Mouse (Mus musculus) ES-E14 (cell line): ENCODE results near the gene Tjap1. TPM values are rescaled to one million over a fixed set of nuclear protein-coding genes. Genes with fewer than 3 reads are reported as not detected.

ENCODE experiments used
- DNase-seq: peaks from one replicate; pipeline ENCODE4 v3.0.0-alpha.2; 2013; ENCODE audit warnings: low read depth, low spot score
- H3K27ac ChIP-seq: 2 replicates; pipeline ENCODE4 v1.5.1; 2012; ENCODE audit warnings: low read depth, mild to moderate bottlenecking, low read length, moderate library complexity, mixed read lengths; ENCODE audit not compliant: poor library complexity, insufficient read depth, severe bottlenecking
- H3K36me3 ChIP-seq: 2 replicates; pipeline ENCODE4 v1.6.1; 2012; ENCODE audit warnings: mild to moderate bottlenecking, low read length, moderate library complexity, mixed read lengths; ENCODE audit not compliant: control insufficient read depth, poor library complexity, insufficient read depth, severe bottlenecking
- H3K4me1 ChIP-seq, 2 experiments: fragments of 150-350 bp in 1 of 2; sonication (generic) in 1 of 2; 2 replicates each; pipeline ENCODE4 v1.6.1; 2012; ENCODE audit warnings: low read length in 2 of 2, mild to moderate bottlenecking in 1 of 2, mixed read lengths in 1 of 2; ENCODE audit not compliant: control insufficient read depth in 2 of 2, insufficient read depth in 2 of 2, poor library complexity in 1 of 2
- H3K4me3 ChIP-seq, 2 experiments: fragments of 150-350 bp in 1 of 2; sonication (generic) in 1 of 2; 2 replicates each; pipeline ENCODE4 v1.5.1; 2012; ENCODE audit warnings: low read length in 2 of 2, low read depth in 1 of 2, mild to moderate bottlenecking in 1 of 2, mixed read lengths in 1 of 2; ENCODE audit not compliant: insufficient read depth in 1 of 2, poor library complexity in 1 of 2, severe bottlenecking in 1 of 2
- H3K9ac ChIP-seq: 2 replicates; pipeline ENCODE4 v1.6.1; 2012; ENCODE audit warnings: low read depth, mild to moderate bottlenecking, low read length, mixed read lengths; ENCODE audit not compliant: poor library complexity, insufficient read depth, severe bottlenecking
- H3K9me3 ChIP-seq: fragments of 150-350 bp; sonication (generic); 2 replicates; pipeline ENCODE4 v1.6.1; 2012; ENCODE audit warnings: low read depth, mild to moderate bottlenecking, low read length; ENCODE audit not compliant: control insufficient read depth, insufficient read depth
- CHD2 ChIP-seq: IDR thresholded peaks from 2 replicates; pipeline ENCODE4 v1.6.1; 2014; ENCODE audit warnings: mild to moderate bottlenecking, low read depth, low read length, inconsistent platforms
- HCFC1 ChIP-seq: IDR thresholded peaks from 2 replicates; pipeline ENCODE4 v1.6.1; 2012; ENCODE audit warnings: low read length, inconsistent platforms, borderline replicate concordance; ENCODE audit not compliant: insufficient read depth
- MAFK ChIP-seq: IDR thresholded peaks from 2 replicates; pipeline ENCODE4 v1.6.1; 2014; ENCODE audit warnings: mild to moderate bottlenecking, low read depth, low read length, inconsistent platforms; ENCODE audit not compliant: insufficient read depth
- ZC3H11A ChIP-seq: IDR thresholded peaks from 2 replicates; pipeline ENCODE4 v1.6.1; 2012; ENCODE audit warnings: low read depth, mild to moderate bottlenecking, inconsistent platforms, low read length, borderline replicate concordance
- ZNF384 ChIP-seq: IDR thresholded peaks from 2 replicates; pipeline ENCODE4 v1.6.1; 2012; ENCODE audit warnings: low read depth, low read length, inconsistent platforms
- in situ Hi-C, 2 experiments: fragments of 600-800 bp; cut with MboI; formaldehyde crosslinking; loops; one replicate each; pipeline ENCODE4 v1.15.1; 2025; ENCODE audit warnings: low sequenced_read_pairs in 2 of 2, inconsistent platforms in 1 of 2; ENCODE audit not compliant: unreplicated experiment in 2 of 2
- total RNA-seq: library from RNA; depleted of rRNA; stranded (reverse); fragments of 300-350 nt; gene quantifications from 2 replicates; pipeline ENCODE4 v1.2.3, GENCODE M21; 2012

Tjap1 gene
- total RNA-seq, 1 experiment: 27.7 TPM

- peaks cover 8 to 35% of the 10 kb centered on the region in 2 experiments; a peak in 3 of 4 replicates for H3K4me1 ChIP-seq
- DNase-seq: no peak
- H3K4me3 ChIP-seq: no peak overlapping the region
- H3K36me3 ChIP-seq: peaks cover 65% of the 10 kb centered on the region
- in situ Hi-C loops: no loop called here
- H3K27ac ChIP-seq: peak overlapping the region; percentile 18; the same call in 1 of the 2 replicates
- no peak for TF ChIP-seq HCFC1
- no peak for TF ChIP-seq CHD2
- TF ChIP-seq ZC3H11A: no peak
- TF ChIP-seq MAFK: no peak
- no peak for TF ChIP-seq ZNF384
- 0 out of 2 replicates have a peak overlapping the region, but pooled peaks have one; percentile 11 for H3K9ac ChIP-seq
- no peaks in the 10 kb centered on the region for H3K9me3 ChIP-seq
These were observed 17.3 kb downstream of the Tjap1 start for GRCm38 (mm10) chr17:46265502-46265901.

- TF ChIP-seq CHD2 (no peak), HCFC1 (no peak), MAFK (no peak), ZNF384 (no peak)
- DNase-seq: no peak
- H3K4me3 ChIP-seq: no peak overlapping the region
- peaks cover 80% of the 10 kb centered on the region for H3K36me3 ChIP-seq
- peaks cover 5 to 28% of the 10 kb centered on the region in 2 experiments; a peak in 3 of 4 replicates for H3K4me1 ChIP-seq
- in situ Hi-C loops: no loop called here
- H3K9me3 ChIP-seq: no peaks in the 10 kb centered on the region
- H3K9ac ChIP-seq: no peak overlapping the region
- H3K27ac ChIP-seq: no peak overlapping the region
These were observed 20.6 kb downstream of the Tjap1 start for GRCm38 (mm10) chr17:46262201-46262694.

- no peaks in the 10 kb centered on the region for H3K9me3 ChIP-seq
- TF ChIP-seq ZC3H11A: no peak
- TF ChIP-seq HCFC1: no peak
- no peak for TF ChIP-seq CHD2
- TF ChIP-seq MAFK: no peak
- TF ChIP-seq ZNF384: no peak
- no peak overlapping the region for H3K4me3 ChIP-seq
- H3K9ac ChIP-seq: no peak overlapping the region
- H3K36me3 ChIP-seq: peaks cover 64% of the 10 kb centered on the region
- in situ Hi-C loops: no loop called here
- peaks cover 0 to 14% of the 10 kb centered on the region in 2 experiments; a peak in 2 of 4 replicates for H3K4me1 ChIP-seq
- no peak overlapping the region for H3K27ac ChIP-seq
- DNase-seq: no peak
These were observed 23.2 kb downstream of the Tjap1 start for GRCm38 (mm10) chr17:46259675-46260074.

- no peak for DNase-seq
- Histone ChIP-seq H3K4me3 (peak overlapping the region in 1 of 2 experiments; percentile 10; a peak in 1 of 4 replicates), H3K9me3 (no peaks in the 10 kb centered on the region), H3K4me1 (peaks cover 0 to 19% of the 10 kb centered on the region in 2 experiments; a peak in 2 of 4 replicates), H3K9ac (0 out of 2 replicates have a peak overlapping the region, but pooled peaks have one; percentile 11), H3K27ac (no peak overlapping the region), H3K36me3 (peaks cover 52% of the 10 kb centered on the region)
- in situ Hi-C loops: no loop called here
- TF ChIP-seq CHD2: no peak
- no peak for TF ChIP-seq ZC3H11A
- no peak for TF ChIP-seq ZNF384
- TF ChIP-seq HCFC1: no peak
- TF ChIP-seq MAFK: no peak
These were observed 24.4 kb downstream of the Tjap1 start for GRCm38 (mm10) chr17:46258279-46259053.

GRCm38 (mm10) chr17:46255147-46255546 is 27.7 kb downstream of the Tjap1 start:
- Histone ChIP-seq H3K9ac (no peak overlapping the region), H3K27ac (no peak overlapping the region), H3K9me3 (no peaks in the 10 kb centered on the region), H3K36me3 (peaks cover 45% of the 10 kb centered on the region), H3K4me3 (no peak overlapping the region), H3K4me1 (peaks cover 0 to 8% of the 10 kb centered on the region in 2 experiments; a peak in 2 of 4 replicates)
- no peak for DNase-seq
- no peak for TF ChIP-seq CHD2
- TF ChIP-seq ZNF384: no peak
- TF ChIP-seq HCFC1: no peak
- no peak for TF ChIP-seq ZC3H11A
- no peak for TF ChIP-seq MAFK
- in situ Hi-C loops: no loop called here
